Mouse (Mus musculus) induced T-regulatory cell, adult 2 months (primary cell): ENCODE measurements around the gene Olfr1111.
"Not testable (repeated sequence)": the region's sequence is repeated elsewhere in the genome, so short reads cannot be mapped to it uniquely, and the experiment has no call there.

Experiments used
- DNase-seq: peaks from one replicate; pipeline ENCODE4 v3.0.0-alpha.2; 2012; ENCODE audit warnings: low read depth

Gene Olfr1111

DNA sequence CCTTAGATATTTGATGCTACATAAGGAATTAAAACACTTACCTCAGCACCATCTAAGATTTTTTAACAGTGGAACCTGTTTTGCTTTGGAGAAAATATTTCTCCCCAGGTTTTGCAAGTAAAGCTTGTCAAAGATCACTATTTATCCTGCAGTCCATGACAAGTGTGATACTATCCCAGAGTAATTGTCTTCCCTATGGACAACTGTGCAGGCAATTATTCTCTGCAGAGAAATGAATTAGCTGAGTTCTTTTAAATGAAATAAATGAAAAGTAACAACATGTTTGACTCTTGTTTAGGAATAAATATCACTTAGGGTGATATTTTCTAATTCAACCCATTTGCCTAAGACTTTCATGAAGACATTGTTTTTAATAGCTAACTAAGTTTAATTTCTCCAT lies at the start of gene Olfr1111:
Olfr1111 (minus strand) TSS at position 101 of the 400 bp plus-strand sequence.
- no peak for DNase-seq

DNA sequence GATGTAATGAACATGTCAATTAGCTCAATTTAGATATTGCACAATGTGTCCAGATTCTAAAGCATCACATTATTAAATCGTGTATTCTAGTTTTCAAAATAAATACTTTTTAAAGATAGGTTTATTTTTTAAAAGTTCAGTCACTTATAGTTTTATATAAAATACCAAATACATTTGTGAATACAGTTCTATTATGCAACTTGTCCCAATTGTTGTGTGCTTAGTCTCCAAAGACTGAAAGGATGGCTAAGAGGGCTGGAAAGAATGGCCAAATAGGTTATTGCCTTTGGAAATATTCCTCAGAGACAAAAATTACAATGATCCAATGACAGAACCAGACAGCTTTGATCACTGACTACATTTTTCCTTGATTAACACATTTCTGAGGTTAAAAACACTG lies 35.1 kb upstream of the Olfr1111 start, which contains the start of gene Olfr1112:
Olfr1112 (plus strand) TSS at position 301 of the 400 bp plus-strand sequence.
- no peak for DNase-seq

DNA sequence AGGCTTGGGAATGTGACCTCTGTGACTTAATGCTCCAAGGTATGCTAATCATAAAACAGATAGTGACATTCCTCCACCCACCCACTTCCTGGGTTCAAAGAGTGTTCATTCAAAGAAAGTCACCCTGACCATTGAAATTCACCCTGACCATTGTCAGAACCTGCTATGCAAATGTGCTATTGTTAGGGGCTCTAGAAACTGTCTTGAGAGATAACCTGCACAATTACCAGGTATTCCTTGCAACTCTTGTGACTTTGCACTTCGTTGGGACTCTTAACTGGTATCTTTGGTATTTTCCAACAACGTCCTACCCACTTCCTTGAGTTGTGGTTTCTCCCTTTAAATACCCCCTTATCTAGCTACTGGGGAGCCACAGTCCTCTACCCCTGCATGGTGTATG lies 15.3 kb upstream of the Olfr1111 start:
- not testable (repeated sequence) for DNase-seq

DNA sequence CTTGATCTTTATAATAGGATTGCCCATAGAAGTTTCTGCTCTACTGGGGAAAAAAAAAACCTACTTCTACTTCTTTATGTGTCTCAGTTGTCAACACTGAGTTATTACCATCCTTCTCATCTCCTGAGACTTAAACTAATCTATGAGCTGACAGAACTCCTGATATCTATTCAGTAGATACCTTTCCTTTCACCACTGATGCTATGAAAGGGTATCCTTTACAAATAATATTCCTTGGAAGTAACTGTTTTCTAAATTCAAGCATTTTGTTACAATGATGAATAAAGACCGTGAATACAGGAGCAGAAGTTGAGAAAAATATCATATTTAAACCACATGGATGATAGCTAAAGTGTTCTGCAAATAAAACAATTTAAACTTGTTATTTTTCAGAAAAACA lies 12.2 kb downstream of the Olfr1111 start, which contains the start of gene Olfr1110:
Olfr1110 (minus strand) TSS at position 101 of the 400 bp plus-strand sequence.
- DNase-seq: no peak

DNA sequence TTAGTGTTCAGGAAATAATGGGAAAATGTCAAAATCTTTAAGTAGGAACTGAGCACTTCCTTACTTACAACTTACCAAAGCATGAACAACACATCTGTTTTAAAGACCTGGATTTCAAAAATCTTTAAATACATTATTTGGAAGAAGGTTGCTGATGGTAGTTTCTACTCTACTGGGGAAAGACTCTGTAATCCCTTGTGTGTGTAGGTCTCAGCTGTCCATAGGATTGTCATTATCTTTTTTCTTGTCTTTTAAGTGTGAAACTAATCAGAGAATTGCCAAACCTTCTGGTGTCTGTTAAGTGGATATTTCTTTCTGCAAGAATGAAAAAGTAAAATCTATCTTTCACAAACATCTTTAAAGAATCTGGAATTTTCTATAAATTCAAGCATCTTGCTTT lies 38.0 kb downstream of the Olfr1111 start, which contains the start of gene Olfr259:
Olfr259 (minus strand) TSS at position 101 of the 400 bp plus-strand sequence.
- no peak for DNase-seq
